Mouse (Mus musculus) forebrain, embryonic 15.5 days (tissue): Measurements from ENCODE around the gene Asic5. TPM values are rescaled to one million over a fixed set of nuclear protein-coding genes. Genes with fewer than 3 reads are reported as not detected.

Experiments used
- ATAC-seq: fragments of 200-750 bp; cut with Nextera tagmentation; replicated peaks from 2 replicates; pipeline ENCODE4 v1.8.0; 2017; ENCODE audit warnings: mild to moderate bottlenecking, moderate TSS enrichment, moderate library complexity
- H3K27ac ChIP-seq: fragments of 300-500 bp; sonication (generic); replicated peaks from 2 replicates; pipeline ENCODE4 v1.5.1; 2015; ENCODE audit warnings: mild to moderate bottlenecking, inconsistent platforms
- H3K27me3 ChIP-seq: fragments of 300-500 bp; sonication (generic); 2 replicates; pipeline ENCODE4 v1.6.1; 2015; ENCODE audit warnings: inconsistent platforms
- H3K36me3 ChIP-seq: fragments of 300-500 bp; sonication (generic); 2 replicates; pipeline ENCODE4 v1.6.1; 2015; ENCODE audit warnings: mild to moderate bottlenecking, inconsistent platforms
- H3K4me1 ChIP-seq: fragments of 300-500 bp; sonication (generic); 2 replicates; pipeline ENCODE4 v1.6.1; 2015; ENCODE audit warnings: inconsistent platforms
- H3K4me2 ChIP-seq: fragments of 300-500 bp; sonication (generic); replicated peaks from 2 replicates; pipeline ENCODE4 v1.6.1; 2015; ENCODE audit warnings: mild to moderate bottlenecking, inconsistent platforms
- H3K4me3 ChIP-seq: fragments of 300-500 bp; sonication (generic); 2 replicates; pipeline ENCODE4 v1.5.1; 2015; ENCODE audit warnings: mild to moderate bottlenecking, inconsistent platforms
- H3K9ac ChIP-seq: fragments of 300-500 bp; sonication (generic); replicated peaks from 2 replicates; pipeline ENCODE4 v1.6.1; 2015; ENCODE audit warnings: mild to moderate bottlenecking, inconsistent platforms
- H3K9me3 ChIP-seq: fragments of 300-500 bp; sonication (generic); 2 replicates; pipeline ENCODE4 v1.6.1; 2016; ENCODE audit warnings: inconsistent platforms
- WGBS: fragments of 180-500 bp; shearing (Covaris S2); methylation state at CpG from one replicate; pipeline ENCODE4 v1.1.7; 2015; ENCODE audit warnings: mixed read lengths; 5-methylcytosine and 5-hydroxymethylcytosine counted together
- polyA plus RNA-seq: library from polyadenylated mRNA; unstranded; fragments of >200 nt; fragmentation: Nextera tagmentation; extraction: Ambion mirVana; gene quantifications from 2 replicates; pipeline ENCODE4 v1.2.1, GENCODE M21; 2015

Asic5 gene
- not detected in 2 replicates for polyA plus RNA-seq

GRCm38 (mm10) chr3:81981990-81982389 lies at the start of gene Asic5:
Asic5 (plus strand) TSS chr3:81982290.
- no peak within 1 kb of the TSS for H3K4me2 ChIP-seq
- 95% methylated on average over 5 of the region's 5 CpGs for WGBS
- no peak for ATAC-seq

GRCm38 (mm10) chr3:81933348-81933747 lies 48.7 kb upstream of the Asic5 start:
- H3K9ac ChIP-seq, result no peak overlapping the region
- no peak for ATAC-seq
- no peaks in the 10 kb centered on the region for H3K36me3 ChIP-seq
- no peaks in the 10 kb centered on the region for H3K9me3 ChIP-seq
- no peaks in the 10 kb centered on the region for H3K27me3 ChIP-seq
- no peak overlapping the region for H3K4me2 ChIP-seq
- H3K4me1 ChIP-seq, result peaks cover 5% of the 10 kb centered on the region; the same call in 1 of the 2 replicates
- no peak overlapping the region for H3K4me3 ChIP-seq
- WGBS, result 86% methylated on average over 4 of the region's 4 CpGs
- no peak overlapping the region for H3K27ac ChIP-seq

More at GRCm38 (mm10) chr3:81981990-81982389, at the start of gene Asic5:
- Histone ChIP-seq H3K27ac (no peak within 1 kb of the TSS), H3K27me3 (no peaks in the 10 kb centered on the region), H3K36me3 (no peaks in the 10 kb centered on the region), H3K4me1 (no peaks in the 10 kb centered on the region), H3K9ac (no peak within 1 kb of the TSS), H3K4me3 (no peak within 1 kb of the TSS), H3K9me3 (no peaks in the 10 kb centered on the region)

GRCm38 (mm10) chr3:81938924-81939323 lies 43.2 kb upstream of the Asic5 start:
- H3K27ac ChIP-seq, result no peak overlapping the region

GRCm38 (mm10) chr3:81942341-81942740 lies 39.7 kb upstream of the Asic5 start:
- 95% methylated on average over 3 of the region's 3 CpGs for WGBS
- Histone ChIP-seq H3K9ac (no peak overlapping the region), H3K4me3 (no peak overlapping the region), H3K9me3 (no peaks in the 10 kb centered on the region), H3K27ac (no peak overlapping the region), H3K4me2 (no peak overlapping the region), H3K27me3 (no peaks in the 10 kb centered on the region), H3K36me3 (no peaks in the 10 kb centered on the region), H3K4me1 (no peaks in the 10 kb centered on the region)
- ATAC-seq, result no peak

More at GRCm38 (mm10) chr3:81938924-81939323, 43.2 kb upstream of the Asic5 start:
- ATAC-seq, result no peak
- H3K4me3 ChIP-seq, result no peak overlapping the region
- WGBS, result 83% methylated on average over 3 of the region's 3 CpGs
- H3K9ac ChIP-seq, result no peak overlapping the region
- no peaks in the 10 kb centered on the region for H3K9me3 ChIP-seq
- no peaks in the 10 kb centered on the region for H3K27me3 ChIP-seq
- no peak overlapping the region for H3K4me2 ChIP-seq
- no peaks in the 10 kb centered on the region for H3K4me1 ChIP-seq
- H3K36me3 ChIP-seq, result no peaks in the 10 kb centered on the region

- no peak for ATAC-seq
These were observed 39.0 kb upstream of the Asic5 start for GRCm38 (mm10) chr3:81943097-81943496.

GRCm38 (mm10) chr3:81944851-81945393 lies 37.2 kb upstream of the Asic5 start:
- Histone ChIP-seq H3K4me2 (no peak overlapping the region), H3K9ac (no peak overlapping the region), H3K9me3 (no peaks in the 10 kb centered on the region), H3K27ac (no peak overlapping the region), H3K27me3 (no peaks in the 10 kb centered on the region), H3K4me3 (no peak overlapping the region), H3K36me3 (no peaks in the 10 kb centered on the region), H3K4me1 (no peaks in the 10 kb centered on the region)
- no peak for ATAC-seq
- 92% methylated on average over 7 of the region's 7 CpGs for WGBS

More at GRCm38 (mm10) chr3:81943097-81943496, 39.0 kb upstream of the Asic5 start:
- H3K9ac ChIP-seq, result no peak overlapping the region
- H3K9me3 ChIP-seq, result no peaks in the 10 kb centered on the region
- no peaks in the 10 kb centered on the region for H3K4me1 ChIP-seq
- H3K36me3 ChIP-seq, result no peaks in the 10 kb centered on the region
- no peak overlapping the region for H3K27ac ChIP-seq
- 74% methylated on average over 3 of the region's 3 CpGs for WGBS
- no peak overlapping the region for H3K4me2 ChIP-seq
- H3K4me3 ChIP-seq, result no peak overlapping the region
- no peaks in the 10 kb centered on the region for H3K27me3 ChIP-seq

GRCm38 (mm10) chr3:81949048-81949447 lies 33.0 kb upstream of the Asic5 start:
- Histone ChIP-seq H3K4me1 (no peaks in the 10 kb centered on the region), H3K4me2 (no peak overlapping the region), H3K27me3 (no peaks in the 10 kb centered on the region), H3K27ac (no peak overlapping the region), H3K9me3 (no peaks in the 10 kb centered on the region), H3K4me3 (no peak overlapping the region), H3K36me3 (no peaks in the 10 kb centered on the region), H3K9ac (no peak overlapping the region)
- WGBS, result 87% methylated on average over 1 of the region's 1 CpGs
- no peak for ATAC-seq

GRCm38 (mm10) chr3:81951785-81952184 lies 30.3 kb upstream of the Asic5 start:
- peak; percentile 60; the same call in 1 of the 2 replicates for ATAC-seq
- Histone ChIP-seq H3K27ac (no peak overlapping the region), H3K36me3 (no peaks in the 10 kb centered on the region), H3K4me1 (no peaks in the 10 kb centered on the region), H3K9ac (no peak overlapping the region), H3K27me3 (no peaks in the 10 kb centered on the region), H3K9me3 (no peaks in the 10 kb centered on the region), H3K4me3 (no peak overlapping the region), H3K4me2 (no peak overlapping the region)
- WGBS, result 57% methylated on average over 2 of the region's 2 CpGs

GRCm38 (mm10) chr3:81957484-81957883 lies 24.6 kb upstream of the Asic5 start:
- Histone ChIP-seq H3K4me2 (no peak overlapping the region), H3K9me3 (no peaks in the 10 kb centered on the region), H3K4me3 (no peak overlapping the region), H3K36me3 (no peaks in the 10 kb centered on the region), H3K27ac (no peak overlapping the region; the same call in 1 of the 2 replicates), H3K27me3 (no peaks in the 10 kb centered on the region), H3K9ac (no peak overlapping the region), H3K4me1 (no peaks in the 10 kb centered on the region)
- WGBS, result 69% methylated on average over 5 of the region's 5 CpGs
- no peak for ATAC-seq

GRCm38 (mm10) chr3:81961336-81961735 lies 20.8 kb upstream of the Asic5 start:
- Histone ChIP-seq H3K36me3 (no peaks in the 10 kb centered on the region), H3K27ac (no peak overlapping the region), H3K27me3 (no peaks in the 10 kb centered on the region), H3K4me3 (no peak overlapping the region), H3K9me3 (no peaks in the 10 kb centered on the region), H3K4me2 (no peak overlapping the region), H3K9ac (no peak overlapping the region), H3K4me1 (no peaks in the 10 kb centered on the region)
- WGBS, result 88% methylated on average over 5 of the region's 5 CpGs
- no peak for ATAC-seq

- Histone ChIP-seq H3K9ac (no peak overlapping the region), H3K36me3 (no peaks in the 10 kb centered on the region), H3K4me1 (no peaks in the 10 kb centered on the region), H3K9me3 (no peaks in the 10 kb centered on the region), H3K27ac (no peak overlapping the region), H3K4me3 (no peak overlapping the region), H3K4me2 (no peak overlapping the region), H3K27me3 (no peaks in the 10 kb centered on the region)
- no peak for ATAC-seq
- 75% methylated on average over 5 of the region's 5 CpGs for WGBS
These were observed 18.3 kb upstream of the Asic5 start for GRCm38 (mm10) chr3:81963768-81964167.

GRCm38 (mm10) chr3:81964596-81964995 lies 17.5 kb upstream of the Asic5 start:
- WGBS, result 58% methylated on average over 3 of the region's 3 CpGs

GRCm38 (mm10) chr3:81975607-81976006 lies 6.5 kb upstream of the Asic5 start:
- no peaks in the 10 kb centered on the region for H3K27me3 ChIP-seq
- H3K27ac ChIP-seq, result no peak overlapping the region
- no peak for ATAC-seq

More at GRCm38 (mm10) chr3:81964596-81964995, 17.5 kb upstream of the Asic5 start:
- no peak overlapping the region for H3K9ac ChIP-seq
- no peak overlapping the region for H3K4me2 ChIP-seq
- H3K4me3 ChIP-seq, result no peak overlapping the region
- no peak overlapping the region for H3K27ac ChIP-seq
- no peaks in the 10 kb centered on the region for H3K4me1 ChIP-seq
- ATAC-seq, result no peak
- no peaks in the 10 kb centered on the region for H3K27me3 ChIP-seq
- no peaks in the 10 kb centered on the region for H3K9me3 ChIP-seq
- no peaks in the 10 kb centered on the region for H3K36me3 ChIP-seq

More at GRCm38 (mm10) chr3:81975607-81976006, 6.5 kb upstream of the Asic5 start:
- H3K4me1 ChIP-seq, result no peaks in the 10 kb centered on the region
- 70% methylated on average over 4 of the region's 4 CpGs for WGBS
- no peaks in the 10 kb centered on the region for H3K9me3 ChIP-seq
- H3K4me3 ChIP-seq, result no peak overlapping the region
- no peak overlapping the region for H3K9ac ChIP-seq
- H3K36me3 ChIP-seq, result no peaks in the 10 kb centered on the region
- no peak overlapping the region for H3K4me2 ChIP-seq
